Comparison of ENCODE assay signal across 28 mouse cellular contexts in genomic region chr10:76002615-76003014, GRCm38 (mm10). TPM values are rescaled to one million over a fixed set of nuclear protein-coding genes. Genes with fewer than 3 reads are reported as not detected.
A peak's percentile ranks its signal among the peaks of the same experiment; 100 is the strongest.
DNase-seq lines count a peak whose midpoint lies in the region; ATAC-seq and TF ChIP-seq lines count a peak whose summit lies in the region.
"Had no signal": no experiment of that assay in that cellular context is flagged by ENCODE, and none has a peak within 500 bp of the region (broad histone marks: within the 10 kb centered on the region; RNA-seq: fewer than 3 reads in every experiment).

No protein-coding gene starts in this region.

- H3K27ac ChIP-seq in cerebellum, adult 2 months (ENCODE audit: insufficient read depth, low read length) = peak overlapping the region; percentile 85
- H3K27ac ChIP-seq in heart, adult 2 months = no peak overlapping the region
- peak overlapping the region; percentile 38 for H3K27ac ChIP-seq in ES-Bruce4 (ENCODE audit: insufficient read depth, low read length)
- H3K27ac ChIP-seq: embryonic facial prominence, embryonic 15.5 days; forebrain, embryonic 10.5 days; hindbrain, embryonic 10.5 days; hindbrain, embryonic 15.5 days had no signal

- intact Hi-C loops in heart, adult 2 months (cut with DNase I) = no loop called here

- peaks cover 17% of the 10 kb centered on the region for H3K4me1 ChIP-seq in cerebellum, adult 2 months (ENCODE audit: control insufficient read depth, insufficient read depth, low read length)
- H3K4me1 ChIP-seq in heart, adult 2 months (ENCODE audit: control insufficient read depth, insufficient read depth, low read length) = no peaks in the 10 kb centered on the region; the same call in 1 of the 2 replicates
- H3K4me1 ChIP-seq in ES-Bruce4 (ENCODE audit: control insufficient read depth, insufficient read depth, low read length) = peaks cover 10% of the 10 kb centered on the region
- H3K4me1 ChIP-seq: embryonic facial prominence, embryonic 15.5 days had no signal

- DNase-seq in cerebellum, adult 2 months = no peak
- no peak for DNase-seq in cerebellum, adult 11 months
- DNase-seq in heart, adult 11 months = peak; percentile 31
- no peak for DNase-seq in heart, adult 2 months
- peak; percentile 79 for DNase-seq in ZHBTc4 (ENCODE audit: low read depth, low spot score)
- no peak for DNase-seq in kidney, postnatal 36 days
- DNase-seq: embryo, embryonic 11 days; kidney, adult 11 months had no signal

- no peak for TF ChIP-seq EP300 in heart, adult 2 months (IDR thresholded peaks at IDR 0.05; ENCODE audit: insufficient read depth, low read depth, low read length)
- no peak for TF ChIP-seq EP300 in ES-Bruce4 (IDR thresholded peaks at IDR 0.05; ENCODE audit: insufficient read depth, low read depth, low read length)

- H3K27me3 ChIP-seq in cerebellum, adult 2 months (ENCODE audit: control insufficient read depth, insufficient read depth, low read length) = no peaks in the 10 kb centered on the region
- no peaks in the 10 kb centered on the region for H3K27me3 ChIP-seq in heart, adult 2 months (ENCODE audit: control insufficient read depth, insufficient read depth, low read length)
- no peaks in the 10 kb centered on the region for H3K27me3 ChIP-seq in ES-Bruce4 (ENCODE audit: control insufficient read depth, insufficient read depth, low read length, poor library complexity, severe bottlenecking)
- H3K27me3 ChIP-seq: embryonic facial prominence, embryonic 15.5 days; heart, embryonic 12.5 days; hindbrain, embryonic 15.5 days had no signal

- ATAC-seq in inflammation-experienced regulatory T-cells, adult 6 months = no peak

- no peak for TF ChIP-seq POLR2A in cerebellum, adult 2 months (IDR thresholded peaks at IDR 0.05; ENCODE audit: borderline replicate concordance, insufficient read depth, low read length)
- no peak for TF ChIP-seq POLR2A in heart, adult 2 months (IDR thresholded peaks at IDR 0.05; ENCODE audit: insufficient read depth, low read depth, low read length)
- TF ChIP-seq POLR2A in ES-Bruce4 (IDR thresholded peaks at IDR 0.05; ENCODE audit: insufficient read depth, low read length) = no peak

- no peak for TF ChIP-seq CTCF in cerebellum, adult 2 months (IDR thresholded peaks at IDR 0.05; ENCODE audit: borderline replicate concordance, insufficient read depth, low read depth, low read length)
- no peak for TF ChIP-seq CTCF in heart, adult 2 months (IDR thresholded peaks at IDR 0.05)
- TF ChIP-seq CTCF in ES-Bruce4 (IDR thresholded peaks at IDR 0.05; ENCODE audit: low read depth, low read length) = no peak

- no peak overlapping the region for H3K4me3 ChIP-seq in cerebellum, adult 2 months (replicated peaks; ENCODE audit: insufficient read depth, low read depth, low read length)
- no peak overlapping the region for H3K4me3 ChIP-seq in heart, adult 2 months
- no peak overlapping the region for H3K4me3 ChIP-seq in ES-Bruce4 (ENCODE audit: low read depth, low read length)
- H3K4me3 ChIP-seq: embryonic facial prominence, embryonic 15.5 days; erythroblast, embryonic 14.5 days; forebrain, embryonic 10.5 days; heart, embryonic 12.5 days; hindbrain, embryonic 10.5 days; hindbrain, embryonic 15.5 days had no signal

- no peaks in the 10 kb centered on the region for H3K9me3 ChIP-seq in ES-Bruce4 (replicated peaks; ENCODE audit: control insufficient read depth, insufficient read depth, low read length, poor library complexity, severe bottlenecking)
- H3K9me3 ChIP-seq: embryonic facial prominence, embryonic 15.5 days; forebrain, embryonic 10.5 days; heart, embryonic 12.5 days; hindbrain, embryonic 10.5 days; hindbrain, embryonic 15.5 days had no signal

- 18% methylated on average over 2 of the region's 2 CpGs for WGBS in cerebellum, adult 2 months
- 42% methylated on average over 2 of the region's 2 CpGs for WGBS in heart, adult 2 months

- H3K36me3 ChIP-seq in heart, adult 2 months (ENCODE audit: control insufficient read depth, insufficient read depth, low read length) = no peaks in the 10 kb centered on the region
- no peaks in the 10 kb centered on the region for H3K36me3 ChIP-seq in ES-Bruce4 (ENCODE audit: control insufficient read depth, insufficient read depth, low read length, poor library complexity, severe bottlenecking)
- H3K36me3 ChIP-seq: embryonic facial prominence, embryonic 15.5 days; forebrain, embryonic 10.5 days; heart, embryonic 12.5 days; hindbrain, embryonic 10.5 days; hindbrain, embryonic 15.5 days had no signal

- no peak overlapping the region for H3K9ac ChIP-seq in heart, adult 2 months (ENCODE audit: low read depth, low read length)
- no peak overlapping the region for H3K9ac ChIP-seq in ES-Bruce4 (ENCODE audit: low read depth, poor library complexity, severe bottlenecking)
- H3K9ac ChIP-seq: embryonic facial prominence, embryonic 15.5 days; heart, embryonic 12.5 days; hindbrain, embryonic 15.5 days had no signal

- H3K79me2 ChIP-seq in heart, adult 2 months (replicated peaks; ENCODE audit: control insufficient read depth, insufficient read depth, low read length) = no peaks in the 10 kb centered on the region

RNA-seq across cellular contexts. Expression of gene Zfp280b, which starts 29.8 kb away (rescaled TPM):
- 17.9 and 18.1 TPM in 2 replicates for polyA plus RNA-seq in cerebellum, adult 2 months (2012; rRNA removed)
- 1 to 10 TPM; 5.0 to 6.7 TPM for total RNA-seq in heart, adult 2 months (2021)
- 3.7 and 7.0 TPM in 2 replicates for polyA plus RNA-seq in heart, adult 2 months (2012; rRNA removed)
- polyA plus RNA-seq in ES-Bruce4 (2011; ENCODE audit: insufficient read depth, insufficient read length, low read depth, missing spikeins) = 59.7 and 63.2 TPM in 2 replicates
- polyA plus RNA-seq in inflammation-experienced regulatory T-cells, adult 6 months (2017; shearing (Covaris generic)) = 10 to 100 TPM in 1 of 3 experiments, 1 to 10 TPM in 2; 9.6 to 10.3 (median 9.9) TPM

RNA-seq across cellular contexts. Expression of gene Gm5134, which starts 48.3 kb away (rescaled TPM):
- polyA plus RNA-seq in cerebellum, adult 2 months (2012; rRNA removed) = 0.08 TPM in 1 of 2 replicates, not detected in the other
- not detected for total RNA-seq in heart, adult 2 months (2021)
- polyA plus RNA-seq in heart, adult 2 months (2012; rRNA removed) = not detected in 2 replicates
- polyA plus RNA-seq in ES-Bruce4 (2011; ENCODE audit: insufficient read depth, insufficient read length, low read depth, missing spikeins) = 0.38 and 0.43 TPM in 2 replicates
- 1 to 10 TPM in 1 of 3 experiments, under 1 TPM in 2; 0.30 to 1.7 (median 0.58) TPM for polyA plus RNA-seq in inflammation-experienced regulatory T-cells, adult 6 months (2017; shearing (Covaris generic))
- total RNA-seq: adrenal gland, adult 8-10 months; adrenal gland, postnatal 36 days; gastrocnemius, adult 8-10 months; gastrocnemius, postnatal 4 days; heart, adult 8-10 months; heart, postnatal 25 days; MEL had no signal
- polyA plus RNA-seq: C2C12; embryonic facial prominence, embryonic 11.5 days; embryonic facial prominence, embryonic 15.5 days; erythroblast, embryonic 14.5 days; heart, embryonic 12.5 days; hindbrain, embryonic 10.5 days; hindbrain, embryonic 15.5 days; intestine, embryonic 14.5 days; kidney, embryonic 14.5 days had no signal

RNA-seq across cellular contexts. Expression of gene Vpreb3, which starts 59.8 kb away (rescaled TPM):
- polyA plus RNA-seq in cerebellum, adult 2 months (2012; rRNA removed) = 0.21 and 1.00 TPM in 2 replicates
- not detected for total RNA-seq in heart, adult 2 months (2021)
- 1.1 and 5.9 TPM in 2 replicates for polyA plus RNA-seq in heart, adult 2 months (2012; rRNA removed)
- 1.2 TPM in 1 of 2 replicates, not detected in the other for polyA plus RNA-seq in ES-Bruce4 (2011; ENCODE audit: insufficient read depth, insufficient read length, low read depth, missing spikeins)
- polyA plus RNA-seq in inflammation-experienced regulatory T-cells, adult 6 months (2017; shearing (Covaris generic)) = under 1 TPM in 1 of 3 experiments, not detected in 2; 0.99 TPM
- total RNA-seq: adrenal gland, postnatal 36 days; common myeloid progenitor, adult 5-6 weeks; gastrocnemius, adult 8-10 months; heart, adult 8-10 months; heart, postnatal 25 days had no signal
- polyA plus RNA-seq: embryonic facial prominence, embryonic 11.5 days; erythroblast, embryonic 14.5 days; intestine, embryonic 14.5 days had no signal

Comparison
In these comparisons a context has a peak if more than half of its experiments do, and no peak if none do; other contexts are left out.
1. DNase-seq: peak in heart, adult 11 months (single experiment) and ZHBTc4 (single experiment); none in cerebellum, adult 2 months (0 of 2), cerebellum, adult 11 months (single experiment), heart, adult 2 months (0 of 2) and kidney, postnatal 36 days (0 of 2).